Mouse (Mus musculus): ENCODE results near the gene M6pr.

DNA sequence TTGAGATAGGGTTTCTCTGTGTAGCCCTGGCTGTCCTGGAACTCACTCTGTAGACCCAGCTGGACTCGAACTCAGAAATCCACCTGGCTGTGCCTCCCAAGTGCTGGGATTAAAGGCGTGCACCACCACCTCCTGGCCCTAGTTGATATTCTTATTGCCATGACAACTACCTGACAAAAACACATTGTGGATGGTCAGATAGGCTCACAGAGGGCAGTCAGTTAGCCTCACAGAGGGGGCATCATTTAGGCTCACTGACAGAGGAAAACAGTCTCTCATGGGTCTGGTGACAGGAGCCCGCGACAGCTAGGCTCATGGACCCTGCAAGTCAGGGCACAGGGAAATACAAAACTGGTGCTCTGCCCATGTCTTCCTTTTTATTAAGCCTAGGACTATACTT lies 24.2 kb upstream of the M6pr start:
- no peak for TF ChIP-seq CTCF (conservative IDR thresholded peaks at IDR 0.05; ENCODE audit: insufficient read depth, insufficient read length, low read depth, low read length)
- no peak for TF ChIP-seq POLR2A (IDR thresholded peaks at IDR 0.05; ENCODE audit: low read depth, low read length)
